Mouse (Mus musculus) embryo, embryonic 10.5 days (tissue): ENCODE measurements around the gene Clmp.
A peak's percentile ranks its signal among the peaks of the same experiment; 100 is the strongest.

Experiments
- DNase-seq: peaks from one replicate; pipeline ENCODE4 v3.0.0-alpha.2; 2015; ENCODE audit warnings: low spot score

The Clmp gene

GRCm38 (mm10) chr9:40693026-40693425 is 7.3 kb downstream of the Clmp start:
- no peak for DNase-seq

- no peak for DNase-seq
These were observed 8.0 kb downstream of the Clmp start for GRCm38 (mm10) chr9:40693768-40694167.

GRCm38 (mm10) chr9:40694284-40694683 is 8.5 kb downstream of the Clmp start:
- no peak for DNase-seq

GRCm38 (mm10) chr9:40696086-40696485 is 10.3 kb downstream of the Clmp start:
- no peak for DNase-seq

- DNase-seq = no peak
These were observed 13.4 kb downstream of the Clmp start for GRCm38 (mm10) chr9:40699194-40699593.

GRCm38 (mm10) chr9:40700253-40700652 is 14.5 kb downstream of the Clmp start:
- no peak for DNase-seq

GRCm38 (mm10) chr9:40704364-40705276 is 18.9 kb downstream of the Clmp start:
- DNase-seq = peak; percentile 57

GRCm38 (mm10) chr9:40708448-40709140 is 22.8 kb downstream of the Clmp start:
- DNase-seq = no peak

GRCm38 (mm10) chr9:40709141-40709537 is 23.4 kb downstream of the Clmp start:
- no peak for DNase-seq

GRCm38 (mm10) chr9:40709587-40709986 is 23.8 kb downstream of the Clmp start:
- no peak for DNase-seq

GRCm38 (mm10) chr9:40709991-40710390 is 24.2 kb downstream of the Clmp start:
- DNase-seq = no peak

GRCm38 (mm10) chr9:40711654-40712053 is 25.9 kb downstream of the Clmp start:
- no peak for DNase-seq

GRCm38 (mm10) chr9:40717182-40717874 is 31.6 kb downstream of the Clmp start:
- no peak for DNase-seq

- peak; percentile 68 for DNase-seq
These were observed 32.1 kb downstream of the Clmp start for GRCm38 (mm10) chr9:40717875-40718185.

GRCm38 (mm10) chr9:40720881-40721280 is 35.1 kb downstream of the Clmp start:
- DNase-seq = no peak

GRCm38 (mm10) chr9:40723311-40723772 is 37.6 kb downstream of the Clmp start:
- no peak for DNase-seq

- DNase-seq = no peak
These were observed 39.2 kb downstream of the Clmp start for GRCm38 (mm10) chr9:40724978-40725377.

- no peak for DNase-seq
These were observed 41.5 kb downstream of the Clmp start for GRCm38 (mm10) chr9:40727140-40727823.

GRCm38 (mm10) chr9:40727824-40728495 is 42.2 kb downstream of the Clmp start:
- no peak for DNase-seq

- no peak for DNase-seq
These were observed 44.5 kb downstream of the Clmp start for GRCm38 (mm10) chr9:40730302-40730700.
